Mouse (Mus musculus): ENCODE data around the gene Bnc2. TPM values are rescaled to one million over a fixed set of nuclear protein-coding genes. Genes with fewer than 3 reads are reported as not detected.

Bnc2 gene
- polyA plus RNA-seq, 1 experiment = 1.8 TPM

DNA sequence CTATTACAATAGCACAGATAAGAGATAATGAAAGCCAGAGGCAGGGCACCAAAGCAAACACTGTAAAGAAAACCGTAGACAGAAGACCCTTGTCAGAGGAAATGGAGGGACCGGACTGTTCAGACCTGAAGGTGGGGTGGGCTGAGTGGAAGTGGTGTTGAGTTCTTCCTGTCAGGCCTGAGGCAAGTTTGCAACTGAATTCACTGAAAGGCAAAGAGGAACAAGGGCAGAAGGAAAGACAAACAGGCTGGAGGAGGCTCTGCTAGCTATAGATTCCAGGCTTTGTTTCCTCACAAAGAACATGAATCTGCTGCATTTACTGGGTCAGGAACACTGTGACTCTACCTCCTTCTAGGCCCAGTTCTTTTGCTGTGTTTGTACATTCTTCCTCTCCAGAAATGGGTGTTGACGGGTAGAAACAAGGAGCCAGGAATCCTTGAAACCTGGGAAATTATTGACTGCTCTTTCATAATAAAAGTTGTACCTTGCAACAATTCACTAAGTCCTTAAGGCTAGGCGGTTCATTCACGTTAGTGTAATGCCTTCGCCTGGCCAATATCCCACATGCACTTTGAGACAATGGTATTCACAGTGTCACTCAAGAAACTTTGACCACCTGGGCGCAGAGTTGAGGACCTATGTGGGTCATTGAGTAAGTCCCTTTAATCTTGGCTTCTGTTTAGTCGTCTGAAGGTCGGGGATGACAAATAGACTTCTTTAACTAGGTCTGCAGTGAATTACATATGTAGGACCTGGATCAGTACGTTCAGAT is 445.7 kb downstream of the Bnc2 start:
- no peak for DNase-seq
- no peak overlapping the region for H3K4me3 ChIP-seq (ENCODE audit: control insufficient read depth, insufficient read depth, low read length)
- TF ChIP-seq CTCF (IDR thresholded peaks at IDR 0.05; ENCODE audit: borderline replicate concordance, control insufficient read depth, extremely low read depth, insufficient read depth, low read length, poor library complexity) (no peak), POLR2A (IDR thresholded peaks at IDR 0.05; ENCODE audit: control insufficient read depth, extremely low read depth, insufficient read depth, low read length, poor library complexity) (no peak)
- WGBS = 80% methylated on average over 10 of the region's 10 CpGs
- no peaks in the 10 kb centered on the region for H3K4me1 ChIP-seq (replicated peaks; ENCODE audit: control insufficient read depth, insufficient read depth, low read length)
- H3K27ac ChIP-seq (ENCODE audit: control insufficient read depth, insufficient read depth, low read length) = no peak overlapping the region
- no peaks in the 10 kb centered on the region for H3K36me3 ChIP-seq (ENCODE audit: control insufficient read depth, insufficient read depth, low read length)
- H3K27me3 ChIP-seq (ENCODE audit: control insufficient read depth, insufficient read depth, low read length) = no peaks in the 10 kb centered on the region

DNA sequence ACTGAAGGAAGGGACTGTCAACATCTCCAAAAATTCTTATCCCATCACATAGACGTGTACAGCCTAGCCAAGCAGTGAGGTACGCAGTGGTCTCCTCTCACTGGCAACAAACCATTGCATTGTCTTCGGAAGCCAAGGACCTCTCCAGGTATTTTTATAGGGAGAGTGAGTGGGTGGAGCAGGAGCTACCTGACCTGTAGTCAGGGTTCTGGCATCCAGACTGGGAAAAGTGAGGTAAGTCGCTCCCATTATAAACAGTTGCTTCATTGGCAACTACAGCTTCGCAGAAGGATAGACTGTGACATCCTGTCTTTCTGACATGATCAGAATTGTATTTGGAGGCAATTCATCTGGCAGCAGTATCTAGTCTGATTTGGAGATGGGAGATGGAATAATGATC is 446.5 kb downstream of the Bnc2 start:
- Histone ChIP-seq H3K4me3 (ENCODE audit: control insufficient read depth, insufficient read depth, low read length) (no peak overlapping the region), H3K27me3 (ENCODE audit: control insufficient read depth, insufficient read depth, low read length) (no peaks in the 10 kb centered on the region), H3K27ac (ENCODE audit: control insufficient read depth, insufficient read depth, low read length) (no peak overlapping the region), H3K36me3 (ENCODE audit: control insufficient read depth, insufficient read depth, low read length) (no peaks in the 10 kb centered on the region), H3K4me1 (replicated peaks; ENCODE audit: control insufficient read depth, insufficient read depth, low read length) (no peaks in the 10 kb centered on the region)
- 96% methylated on average over 5 of the region's 5 CpGs for WGBS
- no peak for TF ChIP-seq CTCF (IDR thresholded peaks at IDR 0.05; ENCODE audit: borderline replicate concordance, control insufficient read depth, extremely low read depth, insufficient read depth, low read length, poor library complexity)
- no peak for TF ChIP-seq POLR2A (IDR thresholded peaks at IDR 0.05; ENCODE audit: control insufficient read depth, extremely low read depth, insufficient read depth, low read length, poor library complexity)
- DNase-seq = no peak

Other genes starting within 250 kb of the Bnc2 start
- 1.3 and 1.7 TPM in 2 replicates for gene Cntln, start 209.0 kb upstream of the Bnc2 start, polyA plus RNA-seq (2012; rRNA removed)

All from thymus, adult 2 months (tissue).